Mouse (Mus musculus) forebrain, postnatal 0 days (tissue): ENCODE results near the gene Arhgap31. TPM values are rescaled to one million over a fixed set of nuclear protein-coding genes. Genes with fewer than 3 reads are reported as not detected.

Experiments
- ATAC-seq: fragments of 200-750 bp; cut with Nextera tagmentation; 2 replicates; pipeline ENCODE4 v1.8.0; 2017; ENCODE audit warnings: mild to moderate bottlenecking, moderate library complexity
- DNase-seq: peaks from one replicate; pipeline ENCODE4 v3.0.0-alpha.2; 2015
- H3K27ac ChIP-seq: fragments of 300-500 bp; sonication (generic); 2 replicates; pipeline ENCODE4 v1.5.1; 2014; ENCODE audit warnings: low read depth, mild to moderate bottlenecking, antibody characterized with exemption, low read length, moderate library complexity, mixed read lengths
- H3K27me3 ChIP-seq: fragments of 300-500 bp; sonication (generic); 2 replicates; pipeline ENCODE4 v1.6.1; 2014; ENCODE audit warnings: mild to moderate bottlenecking, low read length, mixed read lengths; ENCODE audit not compliant: insufficient read depth
- H3K36me3 ChIP-seq: fragments of 300-500 bp; sonication (generic); 2 replicates; pipeline ENCODE4 v1.6.1; 2014; ENCODE audit warnings: mild to moderate bottlenecking, moderate library complexity; ENCODE audit not compliant: insufficient read depth
- H3K4me1 ChIP-seq: fragments of 300-500 bp; sonication (generic); 2 replicates; pipeline ENCODE4 v1.6.1; 2014; ENCODE audit warnings: antibody characterized with exemption; ENCODE audit not compliant: insufficient read depth
- H3K4me2 ChIP-seq: fragments of 300-500 bp; sonication (generic); 2 replicates; pipeline ENCODE4 v1.6.1; 2014; ENCODE audit warnings: low read depth, mild to moderate bottlenecking, moderate library complexity
- H3K4me3 ChIP-seq: fragments of 300-500 bp; sonication (generic); 2 replicates; pipeline ENCODE4 v1.5.1; 2014; ENCODE audit warnings: low read depth, low read length, mixed read lengths
- H3K9ac ChIP-seq: fragments of 300-500 bp; sonication (generic); 2 replicates; pipeline ENCODE4 v1.6.1; 2014; ENCODE audit warnings: mild to moderate bottlenecking
- H3K9me3 ChIP-seq: fragments of 300-500 bp; sonication (generic); 2 replicates; pipeline ENCODE4 v1.6.1; 2016; ENCODE audit warnings: low read length
- CTCF ChIP-seq: sonication (generic); IDR thresholded peaks from 2 replicates; pipeline ENCODE4 v1.5.1; 2016; ENCODE audit warnings: antibody characterized with exemption, control low read depth, low read depth
- WGBS: fragments of 180-500 bp; shearing (Covaris S2); extraction: QIAGEN DNeasy Blood & Tissue Kit; methylation state at CpG from one replicate; pipeline ENCODE4 v1.1.7; 2014; 5-methylcytosine and 5-hydroxymethylcytosine counted together
- polyA plus RNA-seq: library from polyadenylated mRNA; unstranded; fragments of >200 nt; fragmentation: Nextera tagmentation; extraction: Ambion mirVana; gene quantifications from 2 replicates; pipeline ENCODE4 v1.2.1, GENCODE M21; 2015
- total RNA-seq: library from RNA; depleted of rRNA; stranded (reverse); fragments of >200 nt; gene quantifications from 2 replicates; pipeline ENCODE4 v1.2.3, GENCODE M21; 2014

Arhgap31 gene
- total and polyA plus RNA-seq, 2 experiments from 2014 or later, result 2.4 to 9.6 TPM

DNA sequence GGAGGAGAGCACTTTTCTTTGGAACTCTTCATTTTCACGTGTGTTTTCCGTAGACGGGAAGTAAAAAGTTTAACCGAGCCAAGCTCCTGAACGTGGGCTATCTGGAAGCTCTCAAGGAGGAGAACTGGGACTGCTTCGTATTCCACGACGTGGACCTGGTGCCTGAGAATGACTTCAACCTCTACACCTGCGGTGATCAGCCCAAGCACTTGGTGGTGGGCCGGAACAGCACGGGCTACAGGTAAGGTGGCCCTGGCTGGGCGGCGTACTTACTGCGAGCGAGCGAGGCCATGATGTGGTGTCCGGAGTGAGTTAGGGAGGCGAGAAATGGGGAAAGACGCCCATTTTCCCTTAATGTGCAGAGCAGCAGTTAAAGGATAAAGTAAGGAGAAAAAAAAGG is 44.6 kb upstream of the Arhgap31 start:
- Histone ChIP-seq H3K4me1 (no peaks in the 10 kb centered on the region), H3K27me3 (no peaks in the 10 kb centered on the region), H3K9ac (no peak overlapping the region), H3K9me3 (no peaks in the 10 kb centered on the region), H3K27ac (no peak overlapping the region), H3K4me2 (no peak overlapping the region), H3K4me3 (no peak overlapping the region), H3K36me3 (peaks cover 39% of the 10 kb centered on the region)
- WGBS, result 96% methylated on average over 19 of the region's 19 CpGs
- ATAC-seq (no peak), DNase-seq (no peak)
- no peak for TF ChIP-seq CTCF

- no peaks in the 10 kb centered on the region for H3K9me3 ChIP-seq
- H3K4me3 ChIP-seq, result no peak overlapping the region
- H3K27me3 ChIP-seq, result no peaks in the 10 kb centered on the region
- no peak overlapping the region for H3K4me2 ChIP-seq
- peaks cover 37% of the 10 kb centered on the region for H3K36me3 ChIP-seq
- ATAC-seq (no peak), DNase-seq (no peak)
- TF ChIP-seq CTCF, result no peak
- H3K4me1 ChIP-seq, result no peaks in the 10 kb centered on the region
- H3K27ac ChIP-seq, result no peak overlapping the region
- no peak overlapping the region for H3K9ac ChIP-seq
- 68% methylated on average over 4 of the region's 4 CpGs for WGBS
These were observed 43.5 kb upstream of the Arhgap31 start for GRCm38 (mm10) chr16:38756572-38756971.

DNA sequence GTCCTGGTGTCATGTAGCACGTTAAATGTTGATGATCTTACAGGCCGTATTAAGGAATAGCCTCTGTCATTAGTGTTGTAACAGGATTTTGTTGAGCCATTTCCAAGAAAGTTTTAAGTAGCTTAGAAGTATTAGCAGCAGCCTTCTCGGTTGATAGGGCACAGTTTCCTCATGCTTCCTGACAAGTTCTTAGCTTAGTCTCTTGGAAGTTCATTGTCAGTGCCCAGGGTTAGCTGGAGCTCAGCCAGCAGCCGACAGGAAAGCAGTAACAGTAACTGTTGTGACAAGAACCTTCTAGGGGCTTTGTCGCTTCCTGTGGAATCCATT is 43.1 kb upstream of the Arhgap31 start:
- no peak overlapping the region for H3K27ac ChIP-seq
- no peak overlapping the region for H3K9ac ChIP-seq
- 19% methylated on average over 5 of the region's 5 CpGs for WGBS
- no peak; the same call in 1 of the 2 replicates for ATAC-seq
- DNase-seq, result peak; percentile 11
- no peaks in the 10 kb centered on the region for H3K27me3 ChIP-seq
- no peak overlapping the region for H3K4me3 ChIP-seq
- no peaks in the 10 kb centered on the region for H3K9me3 ChIP-seq
- H3K4me1 ChIP-seq, result no peaks in the 10 kb centered on the region
- TF ChIP-seq CTCF, result no peak
- peaks cover 37% of the 10 kb centered on the region for H3K36me3 ChIP-seq
- no peak overlapping the region for H3K4me2 ChIP-seq

DNA sequence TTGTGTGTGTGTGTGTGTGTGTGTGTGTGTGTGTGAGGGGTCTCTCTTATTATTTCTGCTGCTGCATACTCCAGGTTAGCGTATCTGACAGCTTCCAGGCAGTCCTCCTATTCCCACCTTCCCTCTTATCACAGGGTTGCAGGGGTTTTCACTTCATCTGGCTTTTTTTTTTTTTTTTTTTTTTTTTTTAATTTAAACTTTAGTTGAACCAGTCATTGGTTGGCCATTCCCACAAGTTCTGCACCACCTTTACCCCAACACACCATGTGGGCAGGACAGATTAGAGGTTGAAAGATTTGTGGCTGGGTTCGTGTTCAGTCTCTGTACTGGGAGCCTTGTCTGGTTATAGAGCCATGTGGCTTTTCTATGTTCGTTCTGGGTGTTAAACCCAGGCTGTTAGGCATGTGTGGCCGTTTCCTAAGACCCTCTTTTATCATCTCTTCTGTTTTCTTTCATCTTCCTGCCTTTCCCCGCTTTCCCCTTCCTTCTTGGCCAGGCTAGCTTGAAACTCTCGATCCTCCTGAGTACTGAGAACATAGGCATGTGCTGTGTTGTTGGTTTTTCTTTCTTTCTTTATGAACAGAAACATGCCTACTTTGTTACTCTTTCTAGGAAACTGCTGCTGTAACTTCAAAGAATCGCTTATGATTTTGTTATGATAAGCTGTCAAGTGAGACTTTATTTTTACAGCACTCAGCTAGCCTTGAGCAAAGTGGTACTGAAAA is 42.5 kb upstream of the Arhgap31 start:
- no peak for TF ChIP-seq CTCF
- H3K27ac ChIP-seq, result no peak overlapping the region
- ATAC-seq, result no peak
- no peaks in the 10 kb centered on the region for H3K4me1 ChIP-seq
- 67% methylated on average over 7 of the region's 7 CpGs for WGBS
- no peak overlapping the region for H3K4me3 ChIP-seq
- H3K27me3 ChIP-seq, result no peaks in the 10 kb centered on the region
- H3K36me3 ChIP-seq, result peaks cover 32% of the 10 kb centered on the region
- H3K9ac ChIP-seq, result no peak overlapping the region
- no peak overlapping the region for H3K4me2 ChIP-seq
- H3K9me3 ChIP-seq, result no peaks in the 10 kb centered on the region
- no peak for DNase-seq

GRCm38 (mm10) chr16:38753631-38754030 is 40.6 kb upstream of the Arhgap31 start:
- no peak for ATAC-seq
- Histone ChIP-seq H3K9ac (no peak overlapping the region), H3K4me1 (no peaks in the 10 kb centered on the region), H3K27me3 (no peaks in the 10 kb centered on the region), H3K9me3 (no peaks in the 10 kb centered on the region), H3K4me3 (no peak overlapping the region), H3K36me3 (peaks cover 20% of the 10 kb centered on the region), H3K4me2 (no peak overlapping the region), H3K27ac (no peak overlapping the region)
- no peak for DNase-seq
- TF ChIP-seq CTCF, result no peak
- WGBS, result 67% methylated on average over 11 of the region's 11 CpGs

GRCm38 (mm10) chr16:38750803-38751202 is 37.7 kb upstream of the Arhgap31 start:
- no peak overlapping the region for H3K4me3 ChIP-seq
- no peak overlapping the region for H3K27ac ChIP-seq
- H3K4me2 ChIP-seq, result no peak overlapping the region
- H3K36me3 ChIP-seq, result peaks cover 13% of the 10 kb centered on the region; the same call in 1 of the 2 replicates
- DNase-seq, result no peak
- no peaks in the 10 kb centered on the region for H3K9me3 ChIP-seq
- H3K9ac ChIP-seq, result no peak overlapping the region
- H3K4me1 ChIP-seq, result no peaks in the 10 kb centered on the region
- no peak for ATAC-seq
- H3K27me3 ChIP-seq, result no peaks in the 10 kb centered on the region
- TF ChIP-seq CTCF, result no peak
- WGBS, result 84% methylated on average over 6 of the region's 6 CpGs

DNA sequence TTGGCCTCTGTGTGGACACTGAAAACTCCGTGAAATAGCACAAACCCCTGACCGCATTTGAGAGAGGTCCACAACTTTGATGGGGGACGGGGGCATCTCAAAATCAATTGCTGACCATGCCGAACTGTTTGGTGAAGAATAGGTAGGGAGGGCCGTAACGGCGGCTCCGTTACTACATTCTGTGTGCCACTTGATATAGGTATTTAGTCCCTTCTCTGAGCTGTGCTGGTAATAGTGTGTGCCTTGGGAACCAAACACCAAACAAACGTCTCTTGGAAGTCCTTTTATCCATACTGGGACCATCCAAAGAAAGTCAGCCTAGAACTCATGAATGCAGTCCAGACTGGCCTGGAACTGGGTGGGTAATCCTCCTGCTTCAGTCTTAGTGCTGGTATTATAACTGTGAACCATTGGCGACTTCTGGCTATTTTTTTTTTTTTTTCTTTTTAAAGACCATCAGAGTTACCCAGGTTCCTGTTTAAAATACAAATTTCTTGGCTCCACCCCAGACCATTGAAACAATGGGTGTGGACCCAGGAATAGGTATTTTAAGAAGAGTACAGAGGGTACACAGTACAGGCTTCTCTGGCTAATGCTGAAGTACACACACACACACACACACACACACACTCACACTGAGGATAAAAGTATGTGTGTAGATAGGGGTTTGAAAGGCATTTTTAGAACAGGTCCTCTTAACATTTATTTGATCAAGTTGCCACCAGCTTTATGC is 31.0 kb upstream of the Arhgap31 start:
- H3K27me3 ChIP-seq, result no peaks in the 10 kb centered on the region
- no peak overlapping the region for H3K4me2 ChIP-seq
- no peak for DNase-seq
- no peaks in the 10 kb centered on the region for H3K4me1 ChIP-seq
- no peak overlapping the region for H3K9ac ChIP-seq
- H3K36me3 ChIP-seq, result 0 out of 2 replicates have a peak, but pooled peaks cover 3% of the 10 kb centered on the region
- H3K27ac ChIP-seq, result no peak overlapping the region
- ATAC-seq, result no peak
- 87% methylated on average over 10 of the region's 10 CpGs for whole genome bisulfite sequencing
- H3K9me3 ChIP-seq, result no peaks in the 10 kb centered on the region
- no peak overlapping the region for H3K4me3 ChIP-seq
- no peak for TF ChIP-seq CTCF
